Mouse (Mus musculus): ENCODE results near the gene Kcnip2.

DNA sequence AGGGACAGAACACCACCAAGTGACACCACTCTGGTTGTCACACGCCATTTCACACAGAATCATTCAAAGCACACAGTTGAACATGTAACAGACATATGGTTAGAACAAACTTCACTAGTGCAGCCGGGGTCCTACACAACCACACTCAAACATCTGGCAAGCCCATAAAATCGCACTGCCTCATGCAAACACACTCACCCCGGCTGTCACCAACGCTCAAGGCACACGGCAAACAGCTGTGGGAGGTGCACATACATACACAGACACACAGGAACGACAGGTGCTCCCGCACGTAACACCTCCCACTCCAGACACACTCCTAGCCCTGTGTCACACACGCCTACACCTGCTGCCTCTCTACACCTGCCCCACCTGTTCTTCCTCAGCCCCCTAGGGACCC is 691 bp downstream of the Kcnip2 start:
- TF ChIP-seq POLR2A (IDR thresholded peaks at IDR 0.05; ENCODE audit: borderline replicate concordance, control insufficient read depth, low read depth, low read length) (no peak), CTCF (IDR thresholded peaks at IDR 0.05; ENCODE audit: control insufficient read depth, insufficient read depth, low read length) (no peak)

All from bone marrow, adult 2 months (tissue).